Mouse (Mus musculus) ES-CJ7 (cell line): ENCODE results near the gene Lgals9.
A peak's percentile ranks its signal among the peaks of the same experiment; 100 is the strongest.

Experiments used
- DNase-seq: peaks from one replicate; pipeline ENCODE4 v3.0.0; 2011; ENCODE audit warnings: low read depth, low spot score

Lgals9 gene

GRCm38 (mm10) chr11:78978176-78979019, 6.3 kb downstream of the Lgals9 start:
- peak; percentile 62 for DNase-seq

GRCm38 (mm10) chr11:78976731-78977510, 7.8 kb downstream of the Lgals9 start:
- no peak for DNase-seq

- peak; percentile 40 for DNase-seq
Observed at GRCm38 (mm10) chr11:78973381-78974150, 11.2 kb downstream of the Lgals9 start.

GRCm38 (mm10) chr11:78972811-78973351, 11.9 kb downstream of the Lgals9 start:
- peak; percentile 47 for DNase-seq

GRCm38 (mm10) chr11:78972328-78972727, 12.4 kb downstream of the Lgals9 start:
- no peak for DNase-seq

GRCm38 (mm10) chr11:78971746-78972145, 13.0 kb downstream of the Lgals9 start:
- no peak for DNase-seq

- DNase-seq = no peak
Observed at GRCm38 (mm10) chr11:78971096-78971495, 13.7 kb downstream of the Lgals9 start.

- no peak for DNase-seq
Observed at GRCm38 (mm10) chr11:78968121-78968520, 16.6 kb downstream of the Lgals9 start.

- DNase-seq = peak; percentile 81
Observed at GRCm38 (mm10) chr11:78967371-78967770, 17.4 kb downstream of the Lgals9 start.

- no peak for DNase-seq
Observed at GRCm38 (mm10) chr11:78961221-78961620, 23.5 kb downstream of the Lgals9 start.

- no peak for DNase-seq
Observed at GRCm38 (mm10) chr11:78959841-78960520, 24.8 kb downstream of the Lgals9 start.

GRCm38 (mm10) chr11:78959367-78959766, 25.4 kb downstream of the Lgals9 start:
- no peak for DNase-seq

GRCm38 (mm10) chr11:78956260-78956659, 28.5 kb downstream of the Lgals9 start:
- DNase-seq = peak; percentile 78

- peak; percentile 71 for DNase-seq
Observed at GRCm38 (mm10) chr11:78952467-78952866, 32.3 kb downstream of the Lgals9 start.

GRCm38 (mm10) chr11:78950365-78950764, 34.4 kb downstream of the Lgals9 start:
- DNase-seq = no peak

- DNase-seq = no peak
Observed at GRCm38 (mm10) chr11:78943083-78943482, 41.7 kb downstream of the Lgals9 start.

GRCm38 (mm10) chr11:78935178-78935577, 49.6 kb downstream of the Lgals9 start:
- no peak for DNase-seq

GRCm38 (mm10) chr11:78934727-78935126, 50.0 kb downstream of the Lgals9 start:
- no peak for DNase-seq

GRCm38 (mm10) chr11:78934307-78934706, 50.4 kb downstream of the Lgals9 start:
- no peak for DNase-seq

- no peak for DNase-seq
Observed at GRCm38 (mm10) chr11:78929345-78929744, 55.4 kb downstream of the Lgals9 start.

GRCm38 (mm10) chr11:78924916-78925315, 59.8 kb downstream of the Lgals9 start:
- DNase-seq = peak; percentile 19
